Mouse (Mus musculus): ENCODE measurements around the gene Rrp9. TPM values are rescaled to one million over a fixed set of nuclear protein-coding genes. Genes with fewer than 3 reads are reported as not detected.
A peak's percentile ranks its signal among the peaks of the same experiment; 100 is the strongest.
"Not testable (repeated sequence)": the region's sequence is repeated elsewhere in the genome, so short reads cannot be mapped to it uniquely, and the experiment has no call there.

Gene Rrp9
- polyA plus RNA-seq, 1 experiment from 2014 or later: 44.0 TPM

DNA sequence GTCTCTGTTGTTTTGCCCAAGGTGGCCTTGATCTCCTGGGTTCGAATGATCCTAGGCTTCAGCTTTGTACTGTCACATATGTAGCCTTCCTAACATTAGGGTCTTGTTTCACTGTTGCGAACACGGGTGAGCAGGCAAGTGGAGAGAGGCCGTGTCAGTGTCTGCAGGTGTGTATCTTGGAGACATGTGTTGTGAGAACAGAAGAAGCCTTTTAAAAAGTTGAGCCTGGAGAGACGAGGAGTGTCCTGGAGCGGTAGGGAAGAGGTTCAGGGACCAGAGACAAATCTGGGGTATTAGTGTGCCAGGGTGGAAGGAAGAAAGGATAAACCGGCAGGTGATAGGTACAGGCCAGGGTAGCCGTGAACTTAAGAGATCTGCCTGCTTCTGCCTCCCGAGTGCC lies 2.3 kb downstream of the Rrp9 start:
- no peak for ATAC-seq (ENCODE audit: low FRiP score)
- H3K27ac ChIP-seq: no peak overlapping the region
- WGBS: 86% methylated on average over 9 of the region's 9 CpGs
- peaks cover 32% of the 10 kb centered on the region for H3K36me3 ChIP-seq
- H3K27me3 ChIP-seq: 0 out of 2 replicates have a peak, but pooled peaks cover 3% of the 10 kb centered on the region
- peak overlapping the region; percentile 77 for H3K9ac ChIP-seq
- H3K4me1 ChIP-seq (replicated peaks): peaks cover 37% of the 10 kb centered on the region
- peak overlapping the region; percentile 71 for H3K4me3 ChIP-seq
- peak overlapping the region; percentile 92 for H3K4me2 ChIP-seq
- H3K9me3 ChIP-seq: no peaks in the 10 kb centered on the region

DNA sequence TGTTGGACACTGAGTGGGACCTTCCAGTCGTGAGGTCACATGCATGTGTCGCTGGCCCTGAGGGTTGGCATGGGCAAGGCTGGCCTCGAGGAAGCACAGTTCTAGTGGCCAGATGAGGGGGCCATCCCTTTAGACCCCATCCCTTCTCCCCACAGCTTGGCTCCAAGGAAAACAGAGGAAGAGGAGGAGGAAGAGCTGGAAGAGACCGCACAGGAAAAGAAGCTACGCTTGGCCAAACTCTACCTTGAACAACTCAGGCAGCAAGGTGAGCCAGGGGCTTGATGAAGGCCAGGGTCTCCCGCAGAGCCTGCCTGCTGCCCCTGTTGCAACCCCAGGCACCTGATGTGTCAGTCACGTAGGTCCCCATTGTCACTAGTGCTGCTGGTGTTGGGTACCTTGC lies 4.8 kb downstream of the Rrp9 start:
- Histone ChIP-seq H3K9me3 (no peaks in the 10 kb centered on the region), H3K4me2 (no peak overlapping the region), H3K9ac (no peak overlapping the region), H3K27me3 (no peaks in the 10 kb centered on the region), H3K4me1 (replicated peaks) (peaks cover 23% of the 10 kb centered on the region), H3K27ac (no peak overlapping the region), H3K36me3 (peaks cover 56% of the 10 kb centered on the region), H3K4me3 (no peak overlapping the region)
- no peak for ATAC-seq (ENCODE audit: low FRiP score)
- 90% methylated on average over 7 of the region's 7 CpGs for WGBS

- no peak overlapping the region for H3K4me3 ChIP-seq
- no peaks in the 10 kb centered on the region for H3K9me3 ChIP-seq
- WGBS: 91% methylated on average over 15 of the region's 15 CpGs
- no peak overlapping the region for H3K4me2 ChIP-seq
- ATAC-seq (ENCODE audit: low FRiP score): no peak
- peaks cover 62% of the 10 kb centered on the region for H3K36me3 ChIP-seq
- H3K27me3 ChIP-seq: no peaks in the 10 kb centered on the region
- H3K4me1 ChIP-seq (replicated peaks): peaks cover 22% of the 10 kb centered on the region
- no peak overlapping the region for H3K27ac ChIP-seq
- no peak overlapping the region for H3K9ac ChIP-seq
Measured at GRCm38 (mm10) chr9:106481075-106481474, 5.3 kb downstream of the Rrp9 start.

- no peak overlapping the region for H3K9ac ChIP-seq
- H3K36me3 ChIP-seq: peaks cover 66% of the 10 kb centered on the region
- H3K4me3 ChIP-seq: no peak overlapping the region
- H3K4me2 ChIP-seq: no peak overlapping the region
- H3K4me1 ChIP-seq (replicated peaks): peaks cover 16% of the 10 kb centered on the region
- H3K27me3 ChIP-seq: no peaks in the 10 kb centered on the region
- H3K9me3 ChIP-seq: no peaks in the 10 kb centered on the region
- no peak overlapping the region for H3K27ac ChIP-seq
- no peak for ATAC-seq (ENCODE audit: low FRiP score)
- 96% methylated on average over 13 of the region's 13 CpGs for WGBS
Measured at GRCm38 (mm10) chr9:106481676-106482075, 5.9 kb downstream of the Rrp9 start.

DNA sequence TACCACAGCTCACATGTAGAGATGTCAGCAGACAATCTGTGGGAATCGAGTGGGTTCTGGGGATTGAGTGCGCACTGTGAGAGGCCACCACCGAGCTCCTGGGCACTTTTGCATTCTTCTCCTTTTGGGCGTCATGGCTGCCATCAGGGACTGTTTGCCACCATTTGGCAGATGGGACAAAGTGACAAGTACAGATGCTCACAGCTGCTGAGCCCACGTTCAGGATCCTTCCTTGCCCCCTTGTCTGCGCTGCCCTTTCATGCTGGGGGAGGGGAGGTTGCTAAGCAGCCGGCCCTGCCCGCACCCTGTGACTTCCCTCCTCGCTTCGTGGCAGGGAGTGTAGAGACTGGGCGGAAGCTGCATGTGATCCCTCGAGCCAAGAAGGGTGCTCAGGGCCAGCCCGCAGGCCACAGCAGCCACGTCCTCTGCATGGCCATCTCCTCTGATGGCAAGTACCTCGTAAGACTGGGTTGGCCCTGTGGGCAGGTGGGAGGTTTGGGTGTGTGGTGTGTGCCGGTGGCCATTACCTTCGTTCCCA lies 6.9 kb downstream of the Rrp9 start:
- Histone ChIP-seq H3K9me3 (no peaks in the 10 kb centered on the region), H3K36me3 (peaks cover 66% of the 10 kb centered on the region), H3K27me3 (no peaks in the 10 kb centered on the region), H3K27ac (no peak overlapping the region), H3K4me3 (no peak overlapping the region), H3K4me2 (no peak overlapping the region), H3K9ac (no peak overlapping the region), H3K4me1 (replicated peaks) (peaks cover 13% of the 10 kb centered on the region)
- WGBS: 88% methylated on average over 17 of the region's 17 CpGs
- ATAC-seq (ENCODE audit: low FRiP score): no peak

- WGBS: 93% methylated on average over 10 of the region's 10 CpGs
- no peaks in the 10 kb centered on the region for H3K9me3 ChIP-seq
- H3K9ac ChIP-seq: no peak overlapping the region
- H3K27me3 ChIP-seq: no peaks in the 10 kb centered on the region
- H3K36me3 ChIP-seq: peaks cover 66% of the 10 kb centered on the region
- peaks cover 8% of the 10 kb centered on the region for H3K4me1 ChIP-seq (replicated peaks)
- H3K27ac ChIP-seq: no peak overlapping the region
- no peak overlapping the region for H3K4me3 ChIP-seq
- no peak for ATAC-seq (ENCODE audit: low FRiP score)
- no peak overlapping the region for H3K4me2 ChIP-seq
Measured at GRCm38 (mm10) chr9:106483136-106483535, 7.4 kb downstream of the Rrp9 start.

DNA sequence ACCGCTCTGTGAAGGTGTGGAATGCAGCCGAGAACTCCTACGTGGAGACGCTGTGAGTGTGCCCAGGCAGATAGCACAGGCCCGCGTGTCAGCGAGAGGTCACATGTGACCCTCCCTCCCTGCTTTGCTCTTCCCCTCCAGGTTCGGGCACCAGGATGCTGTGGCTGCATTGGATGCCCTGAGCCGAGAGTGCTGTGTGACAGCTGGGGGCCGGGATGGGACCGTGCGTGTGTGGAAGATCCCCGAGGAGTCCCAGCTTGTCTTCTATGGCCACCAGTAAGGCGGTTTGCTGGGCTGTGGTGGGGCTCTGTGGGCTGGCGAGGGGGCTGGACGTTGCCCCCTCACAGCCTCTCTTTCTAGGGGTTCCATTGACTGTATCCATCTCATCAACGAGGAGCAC lies 7.8 kb downstream of the Rrp9 start:
- Histone ChIP-seq H3K9ac (no peak overlapping the region), H3K36me3 (peaks cover 66% of the 10 kb centered on the region), H3K4me3 (no peak overlapping the region), H3K9me3 (no peaks in the 10 kb centered on the region), H3K4me1 (replicated peaks) (peaks cover 4% of the 10 kb centered on the region; the same call in 1 of the 2 replicates), H3K27ac (no peak overlapping the region), H3K4me2 (no peak overlapping the region), H3K27me3 (no peaks in the 10 kb centered on the region)
- 93% methylated on average over 17 of the region's 17 CpGs for WGBS
- ATAC-seq (ENCODE audit: low FRiP score): no peak

- 82% methylated on average over 10 of the region's 10 CpGs for WGBS
- Histone ChIP-seq H3K27me3 (no peaks in the 10 kb centered on the region), H3K4me1 (replicated peaks) (no peaks in the 10 kb centered on the region), H3K27ac (no peak overlapping the region), H3K36me3 (peaks cover 63% of the 10 kb centered on the region), H3K9ac (no peak overlapping the region), H3K4me2 (no peak overlapping the region), H3K4me3 (no peak overlapping the region), H3K9me3 (no peaks in the 10 kb centered on the region)
- no peak for ATAC-seq (ENCODE audit: low FRiP score)
Measured at GRCm38 (mm10) chr9:106485076-106485475, 9.3 kb downstream of the Rrp9 start.

DNA sequence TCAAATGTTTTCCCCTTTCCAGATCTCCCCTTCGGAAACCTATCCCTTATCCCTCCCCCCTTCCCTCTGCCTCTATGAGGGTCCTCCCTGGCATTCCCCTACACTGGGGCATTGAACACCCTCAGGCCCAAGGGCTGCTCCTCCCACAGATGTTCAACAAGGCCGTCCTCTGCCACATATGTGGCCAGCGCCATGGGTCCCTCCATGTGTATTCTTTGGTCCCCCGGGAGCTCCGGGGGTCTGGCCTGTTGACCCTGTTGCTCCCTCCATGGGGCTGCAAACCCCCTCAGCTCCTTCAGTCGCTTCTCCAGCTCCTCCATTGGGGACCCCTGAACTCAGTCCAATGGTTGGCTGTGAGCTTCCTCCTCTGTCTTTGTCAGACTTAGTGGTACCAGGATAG lies 11.8 kb downstream of the Rrp9 start:
- H3K4me2 ChIP-seq; ATAC-seq (ENCODE audit: low FRiP score); H3K9me3 ChIP-seq; H3K4me3 ChIP-seq; H3K4me1 ChIP-seq (replicated peaks); H3K27ac ChIP-seq; H3K27me3 ChIP-seq; H3K9ac ChIP-seq: not testable (repeated sequence)
- 88% methylated on average over 6 of the region's 6 CpGs for WGBS
- peaks cover 39% of the 10 kb centered on the region for H3K36me3 ChIP-seq

DNA sequence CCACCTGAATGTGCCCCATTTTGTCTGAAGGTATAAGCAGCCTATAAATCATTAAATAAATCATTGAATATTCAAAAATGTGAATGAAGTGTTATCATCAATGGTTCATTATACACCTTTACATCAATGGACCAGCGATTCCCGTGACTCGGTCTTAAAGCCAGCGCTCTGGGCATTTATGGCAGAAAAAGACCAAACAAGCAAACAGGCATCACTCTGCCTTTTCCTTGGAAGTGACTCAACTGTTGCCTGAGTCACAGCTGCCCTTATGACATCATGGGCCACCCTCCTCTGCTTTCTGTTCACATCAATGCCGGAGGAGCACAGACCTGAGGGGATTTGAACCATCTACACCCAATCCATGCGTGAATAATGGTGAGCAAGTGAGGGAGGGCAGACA lies 23.9 kb downstream of the Rrp9 start, which contains the start of gene Iqcf1:
Gene Iqcf1, plus strand, starts transcription at position 301 of the 400 bp plus-strand sequence.
- Histone ChIP-seq H3K27ac (no peak within 1 kb of the TSS), H3K4me1 (replicated peaks) (no peaks in the 10 kb centered on the region), H3K27me3 (0 out of 2 replicates have a peak, but pooled peaks cover 2% of the 10 kb centered on the region), H3K36me3 (no peaks in the 10 kb centered on the region), H3K9me3 (no peaks in the 10 kb centered on the region), H3K9ac (no peak within 1 kb of the TSS), H3K4me2 (no peak within 1 kb of the TSS), H3K4me3 (no peak within 1 kb of the TSS)
- WGBS: 94% methylated on average over 6 of the region's 6 CpGs
- no peak for ATAC-seq (ENCODE audit: low FRiP score)

- no peaks in the 10 kb centered on the region for H3K4me1 ChIP-seq (replicated peaks)
- no peak overlapping the region for H3K4me3 ChIP-seq
- no peak overlapping the region for H3K9ac ChIP-seq
- no peak overlapping the region for H3K27ac ChIP-seq
- no peaks in the 10 kb centered on the region for H3K36me3 ChIP-seq
- H3K4me2 ChIP-seq: no peak overlapping the region
- 92% methylated on average over 22 of the region's 22 CpGs for WGBS
- no peak for ATAC-seq (ENCODE audit: low FRiP score)
- H3K27me3 ChIP-seq: 0 out of 2 replicates have a peak, but pooled peaks cover 2% of the 10 kb centered on the region
- H3K9me3 ChIP-seq: no peaks in the 10 kb centered on the region
Measured at GRCm38 (mm10) chr9:106501846-106502245, 26.1 kb downstream of the Rrp9 start.

DNA sequence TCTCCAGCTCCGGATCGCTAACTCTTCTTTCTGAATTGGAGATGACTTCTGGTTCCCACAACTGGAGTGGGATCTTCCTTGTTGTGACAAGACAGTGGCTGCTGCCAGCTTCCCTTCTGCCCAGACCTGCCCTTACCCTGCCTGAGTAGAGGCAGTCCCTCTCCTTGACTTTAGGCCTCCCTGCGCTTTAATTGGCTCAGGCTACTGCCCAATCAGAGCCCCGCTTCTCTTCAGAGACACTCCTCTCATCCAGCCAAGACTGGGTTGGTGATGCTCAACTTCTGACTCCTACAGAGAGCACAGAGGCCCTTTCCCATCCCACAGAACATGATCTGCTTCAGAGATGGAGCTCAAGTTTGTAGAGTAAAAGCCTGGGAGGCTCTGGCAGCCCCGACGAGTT lies 28.5 kb downstream of the Rrp9 start:
- Histone ChIP-seq H3K4me3 (no peak overlapping the region), H3K27ac (no peak overlapping the region), H3K36me3 (no peaks in the 10 kb centered on the region), H3K4me1 (replicated peaks) (no peaks in the 10 kb centered on the region), H3K27me3 (0 out of 2 replicates have a peak, but pooled peaks cover 2% of the 10 kb centered on the region), H3K9ac (no peak overlapping the region), H3K4me2 (no peak overlapping the region), H3K9me3 (no peaks in the 10 kb centered on the region)
- no peak for ATAC-seq (ENCODE audit: low FRiP score)
- 75% methylated on average over 6 of the region's 6 CpGs for WGBS

DNA sequence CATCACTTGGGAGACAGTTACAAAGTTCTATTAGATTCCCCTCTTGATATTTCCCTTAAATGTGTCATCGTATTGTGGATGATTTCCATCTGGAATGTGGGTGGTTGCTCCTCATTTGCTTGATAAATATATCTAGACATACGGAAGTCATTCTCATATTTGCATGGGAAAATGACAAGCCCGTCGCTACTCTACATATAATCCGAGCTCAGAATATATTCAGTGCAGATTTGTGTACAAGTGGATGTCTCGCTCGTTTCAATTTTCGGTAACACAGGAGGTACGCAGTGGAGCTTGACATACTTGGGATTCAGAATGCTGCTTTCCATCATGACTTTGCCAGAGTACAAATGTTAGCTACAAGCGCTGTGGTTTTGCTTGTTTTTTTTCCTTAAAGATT lies 33.6 kb downstream of the Rrp9 start:
- Histone ChIP-seq H3K9me3 (no peaks in the 10 kb centered on the region), H3K4me1 (replicated peaks) (no peaks in the 10 kb centered on the region; the same call in 1 of the 2 replicates), H3K27ac (no peak overlapping the region), H3K4me3 (no peak overlapping the region), H3K36me3 (no peaks in the 10 kb centered on the region), H3K9ac (no peak overlapping the region), H3K4me2 (no peak overlapping the region), H3K27me3 (no peaks in the 10 kb centered on the region)
- 93% methylated on average over 10 of the region's 10 CpGs for WGBS
- no peak for ATAC-seq (ENCODE audit: low FRiP score)

Measured in hindbrain, embryonic 13.5 days (tissue).